Mouse (Mus musculus) forebrain, embryonic 13.5 days (tissue): ENCODE measurements around the gene Cep19. TPM values are rescaled to one million over a fixed set of nuclear protein-coding genes. Genes with fewer than 3 reads are reported as not detected.

Experiments used
- ATAC-seq: fragments of 200-750 bp; cut with Nextera tagmentation; 2 replicates; pipeline ENCODE4 v1.8.0; 2017
- H3K27ac ChIP-seq: fragments of 300-500 bp; sonication (generic); 2 replicates; pipeline ENCODE4 v1.5.1; 2015; ENCODE audit warnings: inconsistent platforms, mild to moderate bottlenecking, moderate library complexity
- H3K27me3 ChIP-seq: fragments of 300-500 bp; sonication (generic); 2 replicates; pipeline ENCODE4 v1.6.1; 2015; ENCODE audit warnings: mild to moderate bottlenecking, inconsistent platforms
- H3K36me3 ChIP-seq: fragments of 300-500 bp; sonication (generic); 2 replicates; pipeline ENCODE4 v1.6.1; 2015; ENCODE audit warnings: mild to moderate bottlenecking, inconsistent platforms; ENCODE audit not compliant: poor library complexity, severe bottlenecking
- H3K4me1 ChIP-seq: fragments of 300-500 bp; sonication (generic); 2 replicates; pipeline ENCODE4 v1.6.1; 2015; ENCODE audit warnings: inconsistent platforms
- H3K4me2 ChIP-seq: fragments of 300-500 bp; sonication (generic); 2 replicates; pipeline ENCODE4 v1.6.1; 2015; ENCODE audit warnings: inconsistent platforms, mild to moderate bottlenecking, moderate library complexity
- H3K4me3 ChIP-seq: fragments of 300-500 bp; sonication (generic); 2 replicates; pipeline ENCODE4 v1.5.1; 2015; ENCODE audit warnings: mild to moderate bottlenecking, inconsistent platforms
- H3K9ac ChIP-seq: fragments of 300-500 bp; sonication (generic); 2 replicates; pipeline ENCODE4 v1.6.1; 2015; ENCODE audit warnings: mild to moderate bottlenecking, inconsistent platforms
- H3K9me3 ChIP-seq: fragments of 300-500 bp; sonication (generic); replicated peaks from 2 replicates; pipeline ENCODE4 v1.6.1; 2016; ENCODE audit warnings: inconsistent platforms
- WGBS: fragments of 180-500 bp; shearing (Covaris S2); methylation state at CpG from one replicate; pipeline ENCODE4 v1.1.7; 2015; 5-methylcytosine and 5-hydroxymethylcytosine counted together
- polyA plus RNA-seq: library from polyadenylated mRNA; unstranded; fragments of >200 nt; fragmentation: Nextera tagmentation; extraction: Ambion mirVana; gene quantifications from 2 replicates; pipeline ENCODE4 v1.2.1, GENCODE M21; 2015

Gene Cep19
- polyA plus RNA-seq, 1 experiment from 2014 or later = 39.5 TPM

GRCm38 (mm10) chr16:32110951-32111699, 11.5 kb downstream of the Cep19 start:
- H3K4me3 ChIP-seq = no peak overlapping the region
- 81% methylated on average over 15 of the region's 15 CpGs for WGBS
- ATAC-seq = no peak

GRCm38 (mm10) chr16:32113541-32114218, 14.1 kb downstream of the Cep19 start:
- H3K9ac ChIP-seq = no peak overlapping the region
- no peak overlapping the region for H3K4me2 ChIP-seq
- H3K9me3 ChIP-seq = no peaks in the 10 kb centered on the region
- peaks cover 6% of the 10 kb centered on the region; the same call in 1 of the 2 replicates for H3K4me1 ChIP-seq
- no peaks in the 10 kb centered on the region for H3K27me3 ChIP-seq
- H3K36me3 ChIP-seq = peaks cover 12% of the 10 kb centered on the region
- H3K27ac ChIP-seq = no peak overlapping the region
- WGBS = 73% methylated on average over 23 of the region's 23 CpGs
- ATAC-seq = no peak
- no peak overlapping the region for H3K4me3 ChIP-seq

More at GRCm38 (mm10) chr16:32110951-32111699, 11.5 kb downstream of the Cep19 start:
- peaks cover 33% of the 10 kb centered on the region for H3K36me3 ChIP-seq
- H3K4me2 ChIP-seq = no peak overlapping the region
- peaks cover 6% of the 10 kb centered on the region; the same call in 1 of the 2 replicates for H3K4me1 ChIP-seq
- H3K27ac ChIP-seq = no peak overlapping the region
- no peaks in the 10 kb centered on the region for H3K27me3 ChIP-seq
- no peaks in the 10 kb centered on the region for H3K9me3 ChIP-seq
- H3K9ac ChIP-seq = no peak overlapping the region

DNA sequence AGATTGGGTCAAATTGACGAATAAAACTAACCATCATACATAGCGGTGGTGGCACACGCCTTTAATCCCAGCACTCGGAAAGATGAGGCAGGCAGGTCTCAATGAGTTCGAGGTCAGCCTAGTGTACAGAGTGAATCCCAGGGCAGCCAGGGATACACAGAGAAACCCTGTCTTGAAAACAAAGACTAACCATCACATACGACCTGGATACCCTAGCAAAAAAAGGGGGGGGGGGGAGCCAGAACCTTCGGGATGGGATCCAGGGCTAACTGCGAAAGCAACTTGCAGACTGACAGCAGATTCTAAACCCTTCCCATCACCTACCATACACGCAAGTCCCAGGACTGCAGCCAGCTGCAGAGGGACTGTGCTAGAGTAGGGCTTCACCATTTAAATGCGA, 14.8 kb downstream of the Cep19 start:
- WGBS = 84% methylated on average over 10 of the region's 10 CpGs
- no peak overlapping the region for H3K27ac ChIP-seq
- no peak overlapping the region for H3K9ac ChIP-seq
- ATAC-seq = no peak
- H3K9me3 ChIP-seq = no peaks in the 10 kb centered on the region
- H3K4me2 ChIP-seq = no peak overlapping the region
- peaks cover 6% of the 10 kb centered on the region; the same call in 1 of the 2 replicates for H3K4me1 ChIP-seq
- no peak overlapping the region for H3K4me3 ChIP-seq
- peaks cover 10% of the 10 kb centered on the region for H3K36me3 ChIP-seq
- H3K27me3 ChIP-seq = no peaks in the 10 kb centered on the region

GRCm38 (mm10) chr16:32114968-32115695, 15.5 kb downstream of the Cep19 start:
- no peak overlapping the region for H3K27ac ChIP-seq
- no peaks in the 10 kb centered on the region for H3K27me3 ChIP-seq
- H3K36me3 ChIP-seq = peaks cover 7% of the 10 kb centered on the region
- peaks cover 6% of the 10 kb centered on the region; the same call in 1 of the 2 replicates for H3K4me1 ChIP-seq
- no peak overlapping the region for H3K9ac ChIP-seq
- no peak overlapping the region for H3K4me2 ChIP-seq
- H3K4me3 ChIP-seq = no peak overlapping the region
- ATAC-seq = 0 out of 2 replicates have a peak, but pooled peaks have one; percentile 10
- WGBS = 12% methylated on average over 15 of the region's 15 CpGs
- H3K9me3 ChIP-seq = no peaks in the 10 kb centered on the region

GRCm38 (mm10) chr16:32115781-32116180, 16.2 kb downstream of the Cep19 start:
- 72% methylated on average over 6 of the region's 6 CpGs for WGBS
- Histone ChIP-seq H3K27me3 (no peaks in the 10 kb centered on the region), H3K36me3 (peaks cover under 1% of the 10 kb centered on the region; the same call in 1 of the 2 replicates), H3K4me2 (no peak overlapping the region), H3K9me3 (no peaks in the 10 kb centered on the region), H3K27ac (no peak overlapping the region), H3K9ac (no peak overlapping the region), H3K4me1 (peaks cover 6% of the 10 kb centered on the region; the same call in 1 of the 2 replicates), H3K4me3 (no peak overlapping the region)
- ATAC-seq = no peak

DNA sequence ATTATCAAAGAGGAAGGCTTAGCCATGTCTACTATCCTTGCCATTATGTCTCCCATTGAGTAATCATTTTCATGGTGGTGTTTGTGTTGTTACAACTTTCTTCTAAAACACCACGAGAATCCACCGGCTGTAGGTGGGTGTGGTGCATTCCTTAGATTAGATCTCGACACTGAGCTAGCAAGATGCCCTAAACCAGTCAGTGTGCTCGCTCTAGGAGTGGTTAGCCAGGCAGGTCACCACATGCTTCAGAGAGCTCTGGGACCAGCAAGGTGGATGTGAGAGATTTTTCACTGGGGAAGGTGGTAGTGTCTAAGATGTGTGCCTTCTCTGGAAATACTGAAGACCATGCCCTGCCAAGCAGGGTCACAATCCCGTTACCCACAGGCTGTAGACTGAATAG, 16.6 kb downstream of the Cep19 start:
- WGBS = 57% methylated on average over 5 of the region's 5 CpGs
- no peaks in the 10 kb centered on the region for H3K27me3 ChIP-seq
- ATAC-seq = no peak
- no peak overlapping the region for H3K4me3 ChIP-seq
- H3K36me3 ChIP-seq = no peaks in the 10 kb centered on the region
- H3K4me1 ChIP-seq = peaks cover 6% of the 10 kb centered on the region; the same call in 1 of the 2 replicates
- no peak overlapping the region for H3K4me2 ChIP-seq
- no peak overlapping the region for H3K9ac ChIP-seq
- H3K9me3 ChIP-seq = no peaks in the 10 kb centered on the region
- H3K27ac ChIP-seq = no peak overlapping the region

- Histone ChIP-seq H3K4me3 (no peak overlapping the region), H3K36me3 (no peaks in the 10 kb centered on the region), H3K4me1 (no peaks in the 10 kb centered on the region), H3K4me2 (no peak overlapping the region), H3K9ac (no peak overlapping the region), H3K27me3 (no peaks in the 10 kb centered on the region), H3K27ac (no peak overlapping the region), H3K9me3 (no peaks in the 10 kb centered on the region)
- WGBS = 74% methylated on average over 3 of the region's 3 CpGs
- ATAC-seq = no peak
Measured at GRCm38 (mm10) chr16:32120454-32120853, 20.9 kb downstream of the Cep19 start.

DNA sequence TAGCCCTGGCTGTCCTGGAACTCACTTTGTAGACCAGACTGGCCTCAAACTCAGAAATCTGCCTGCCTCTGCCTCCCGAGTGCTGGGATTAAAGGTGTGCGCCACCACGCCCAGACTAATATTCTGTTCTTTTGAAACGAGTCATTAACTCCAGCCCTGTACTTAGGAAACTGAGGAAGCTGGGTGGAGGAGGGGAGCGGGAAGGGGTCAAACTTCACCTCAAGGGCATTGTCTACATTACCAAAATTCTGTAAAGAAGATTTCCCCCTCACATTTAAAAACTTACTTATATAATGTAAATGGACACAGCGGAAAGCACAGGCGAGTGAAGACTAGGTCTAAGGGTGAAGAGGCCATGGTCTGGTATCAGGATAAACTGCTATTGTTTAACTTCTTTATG, 24.4 kb downstream of the Cep19 start:
- Histone ChIP-seq H3K36me3 (no peaks in the 10 kb centered on the region), H3K27ac (no peak overlapping the region), H3K4me1 (no peaks in the 10 kb centered on the region), H3K9ac (no peak overlapping the region), H3K27me3 (no peaks in the 10 kb centered on the region), H3K9me3 (no peaks in the 10 kb centered on the region), H3K4me2 (no peak overlapping the region), H3K4me3 (no peak overlapping the region)
- no peak for ATAC-seq
- 90% methylated on average over 7 of the region's 7 CpGs for WGBS

GRCm38 (mm10) chr16:32124444-32125335, 25.1 kb downstream of the Cep19 start:
- H3K27ac ChIP-seq = no peak overlapping the region
- no peaks in the 10 kb centered on the region for H3K36me3 ChIP-seq
- H3K9me3 ChIP-seq = no peaks in the 10 kb centered on the region
- no peaks in the 10 kb centered on the region for H3K4me1 ChIP-seq
- H3K27me3 ChIP-seq = no peaks in the 10 kb centered on the region
- WGBS = 71% methylated on average over 17 of the region's 17 CpGs
- no peak overlapping the region for H3K4me2 ChIP-seq
- ATAC-seq = no peak
- no peak overlapping the region for H3K9ac ChIP-seq
- H3K4me3 ChIP-seq = no peak overlapping the region

DNA sequence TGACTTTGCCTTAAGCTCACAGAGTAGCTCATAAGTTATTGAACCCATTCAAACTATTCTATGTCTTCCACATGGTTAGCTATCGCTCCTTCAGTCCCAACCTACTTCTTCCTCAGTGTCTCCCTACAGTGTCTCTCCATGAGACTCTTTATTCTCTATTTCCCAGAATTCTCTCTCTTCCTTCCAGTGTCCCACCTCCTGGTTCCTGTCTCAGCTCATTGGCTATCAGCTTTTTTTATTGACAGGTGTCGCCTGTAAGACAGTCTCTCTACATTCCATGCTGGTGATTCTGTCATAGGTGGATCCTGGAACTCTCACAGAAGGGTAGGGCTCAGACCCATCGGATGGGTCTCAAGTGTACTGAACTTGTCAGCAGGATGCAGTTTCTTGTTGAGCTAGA, 25.8 kb downstream of the Cep19 start:
- H3K27me3 ChIP-seq = no peaks in the 10 kb centered on the region
- H3K36me3 ChIP-seq = no peaks in the 10 kb centered on the region
- no peak overlapping the region for H3K4me2 ChIP-seq
- H3K4me3 ChIP-seq = no peak overlapping the region
- no peak overlapping the region for H3K27ac ChIP-seq
- no peaks in the 10 kb centered on the region for H3K9me3 ChIP-seq
- no peaks in the 10 kb centered on the region for H3K4me1 ChIP-seq
- H3K9ac ChIP-seq = no peak overlapping the region
- no peak for ATAC-seq
- 90% methylated on average over 3 of the region's 3 CpGs for WGBS

- Histone ChIP-seq H3K27me3 (no peaks in the 10 kb centered on the region), H3K4me2 (no peak overlapping the region), H3K4me1 (no peaks in the 10 kb centered on the region), H3K9me3 (no peaks in the 10 kb centered on the region), H3K27ac (no peak overlapping the region), H3K36me3 (no peaks in the 10 kb centered on the region), H3K4me3 (no peak overlapping the region), H3K9ac (no peak overlapping the region)
- 89% methylated on average over 4 of the region's 4 CpGs for WGBS
- no peak for ATAC-seq
Measured at GRCm38 (mm10) chr16:32127046-32127445, 27.4 kb downstream of the Cep19 start.
